Comparison of ENCODE assay signal across 24 mouse cellular contexts in the genomic region with DNA sequence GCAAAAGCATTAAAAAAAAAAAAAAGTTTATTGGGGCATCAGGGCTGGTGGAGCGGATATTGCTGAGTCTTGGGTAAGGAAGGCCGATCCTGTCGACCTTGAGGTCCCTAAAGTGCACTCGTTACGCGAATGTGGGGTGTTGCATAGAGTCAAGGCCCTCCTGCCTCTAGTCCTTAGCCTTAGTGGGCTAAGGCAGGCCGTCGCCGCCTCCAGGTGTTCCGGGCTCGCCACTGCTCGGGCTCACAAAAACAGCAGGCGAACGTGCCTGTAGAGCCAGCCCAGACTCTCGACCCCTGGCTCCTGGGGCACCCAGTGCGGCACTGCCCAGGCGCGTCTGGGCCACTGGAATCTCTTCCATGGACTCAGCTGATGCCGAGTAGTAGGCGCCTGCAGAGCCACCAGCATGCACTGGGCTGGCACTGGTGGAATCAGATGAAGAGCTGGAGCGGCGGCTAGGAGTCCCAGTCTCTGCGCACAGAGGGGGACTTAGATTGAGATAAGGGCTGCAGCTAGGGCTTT. TPM values are rescaled to one million over a fixed set of nuclear protein-coding genes. Genes with fewer than 3 reads are reported as not detected.
DNase-seq lines count a peak whose midpoint lies in the region; ATAC-seq and TF ChIP-seq lines count a peak whose summit lies in the region.
"Had no signal": no experiment of that assay in that cellular context is flagged by ENCODE, and none has a peak within 500 bp of the region (broad histone marks: within the 10 kb centered on the region; RNA-seq: fewer than 3 reads in every experiment).

No protein-coding gene starts in this region.

- H3K27ac ChIP-seq in hindbrain, embryonic 10.5 days = peak overlapping the region; percentile 72
- no peak overlapping the region for H3K27ac ChIP-seq in hindbrain, embryonic 14.5 days
- no peak overlapping the region; the same call in 1 of the 2 replicates for H3K27ac ChIP-seq in midbrain, embryonic 13.5 days
- no peak overlapping the region for H3K27ac ChIP-seq in midbrain, postnatal 0 days (ENCODE audit: low read depth, low read length)
- no peak overlapping the region for H3K27ac ChIP-seq in stomach, postnatal 0 days (replicated peaks)
- H3K27ac ChIP-seq: embryonic facial prominence, embryonic 13.5 days; heart, embryonic 13.5 days; limb, embryonic 15.5 days; macrophage had no signal

- 0 out of 2 replicates have a peak overlapping the region, but pooled peaks have one; percentile 0 for H3K4me3 ChIP-seq in hindbrain, embryonic 10.5 days
- no peak overlapping the region for H3K4me3 ChIP-seq in hindbrain, embryonic 14.5 days (replicated peaks; ENCODE audit: low read length)
- H3K4me3 ChIP-seq in midbrain, embryonic 13.5 days (replicated peaks) = no peak overlapping the region
- no peak overlapping the region for H3K4me3 ChIP-seq in midbrain, postnatal 0 days (ENCODE audit: low read depth, low read length)
- H3K4me3 ChIP-seq in stomach, postnatal 0 days (ENCODE audit: low read depth, low read length) = no peak overlapping the region
- H3K4me3 ChIP-seq: limb, embryonic 15.5 days; lung, embryonic 15.5 days had no signal

- peak; percentile 51 for DNase-seq in cerebellum, adult 11-12 months
- no peak for DNase-seq in hindbrain, embryonic 10.5 days (ENCODE audit: low spot score)
- no peak for DNase-seq in hindbrain, embryonic 14.5 days (ENCODE audit: low spot score)
- DNase-seq in midbrain, postnatal 0 days (ENCODE audit: low spot score) = no peak
- DNase-seq in stomach, postnatal 0 days (ENCODE audit: low spot score) = peak; percentile 16
- DNase-seq in adrenal gland, postnatal 25 days = no peak
- DNase-seq: adrenal gland, adult 8-10 months; cerebellum, adult 18-20 months; kidney, postnatal 10 days; thymus, postnatal 4 days had no signal

- ATAC-seq in cerebellum, adult (ENCODE audit: insufficient number of reproducible peaks, low FRiP score, low TSS enrichment) = no peak
- no peak for ATAC-seq in hindbrain, embryonic 14.5 days (ENCODE audit: low FRiP score)
- ATAC-seq in midbrain, embryonic 13.5 days = no peak
- no peak for ATAC-seq in midbrain, postnatal 0 days (ENCODE audit: low FRiP score)
- ATAC-seq in stomach, postnatal 0 days (ENCODE audit: low FRiP score, low TSS enrichment) = no peak
- ATAC-seq: CD4-positive, CD25-positive, alpha-beta regulatory T cell, adult 4 months; intestine, embryonic 16.5 days had no signal

- no peak overlapping the region for H3K9ac ChIP-seq in hindbrain, embryonic 14.5 days
- no peak overlapping the region for H3K9ac ChIP-seq in midbrain, embryonic 13.5 days (replicated peaks)
- H3K9ac ChIP-seq in midbrain, postnatal 0 days (replicated peaks; ENCODE audit: low read length, poor library complexity, severe bottlenecking) = no peak overlapping the region
- no peak overlapping the region for H3K9ac ChIP-seq in stomach, postnatal 0 days (ENCODE audit: low read length)
- H3K9ac ChIP-seq: embryonic facial prominence, embryonic 13.5 days; limb, embryonic 15.5 days; lung, embryonic 15.5 days had no signal

- peaks cover 28% of the 10 kb centered on the region for H3K36me3 ChIP-seq in hindbrain, embryonic 10.5 days
- peaks cover 5% of the 10 kb centered on the region for H3K36me3 ChIP-seq in hindbrain, embryonic 14.5 days (replicated peaks; ENCODE audit: control insufficient read depth, insufficient read depth)
- peaks cover 7% of the 10 kb centered on the region for H3K36me3 ChIP-seq in midbrain, embryonic 13.5 days
- peaks cover 12% of the 10 kb centered on the region for H3K36me3 ChIP-seq in midbrain, postnatal 0 days (ENCODE audit: insufficient read depth, low read length)
- peaks cover 6% of the 10 kb centered on the region; the same call in 1 of the 2 replicates for H3K36me3 ChIP-seq in stomach, postnatal 0 days (ENCODE audit: control insufficient read depth, insufficient read depth, low read length)

- no peaks in the 10 kb centered on the region for H3K9me3 ChIP-seq in hindbrain, embryonic 10.5 days
- no peaks in the 10 kb centered on the region for H3K9me3 ChIP-seq in hindbrain, embryonic 14.5 days (ENCODE audit: control insufficient read depth, low read length)
- H3K9me3 ChIP-seq in midbrain, embryonic 13.5 days = no peaks in the 10 kb centered on the region
- no peaks in the 10 kb centered on the region for H3K9me3 ChIP-seq in midbrain, postnatal 0 days (ENCODE audit: low read length)
- H3K9me3 ChIP-seq in stomach, postnatal 0 days (ENCODE audit: control insufficient read depth, low read length) = no peaks in the 10 kb centered on the region
- H3K9me3 ChIP-seq: embryonic facial prominence, embryonic 13.5 days; heart, embryonic 13.5 days; limb, embryonic 15.5 days; lung, embryonic 15.5 days had no signal

- WGBS in hindbrain, embryonic 10.5 days = 8% methylated on average over 23 of the region's 23 CpGs
- WGBS in hindbrain, embryonic 14.5 days = 23% methylated on average over 23 of the region's 23 CpGs
- WGBS in midbrain, embryonic 13.5 days = 23% methylated on average over 23 of the region's 23 CpGs
- 45% methylated on average over 23 of the region's 23 CpGs for WGBS in midbrain, postnatal 0 days
- WGBS in stomach, postnatal 0 days = 68% methylated on average over 23 of the region's 23 CpGs

- peaks cover 96% of the 10 kb centered on the region for H3K4me1 ChIP-seq in hindbrain, embryonic 10.5 days (replicated peaks)
- peaks cover 43% of the 10 kb centered on the region for H3K4me1 ChIP-seq in hindbrain, embryonic 14.5 days (replicated peaks; ENCODE audit: control insufficient read depth, insufficient read depth, low read length)
- H3K4me1 ChIP-seq in midbrain, embryonic 13.5 days (replicated peaks) = peaks cover 76% of the 10 kb centered on the region
- H3K4me1 ChIP-seq in midbrain, postnatal 0 days (ENCODE audit: insufficient read depth, low read length) = peaks cover 23% of the 10 kb centered on the region
- H3K4me1 ChIP-seq in stomach, postnatal 0 days (replicated peaks; ENCODE audit: control insufficient read depth, insufficient read depth) = peaks cover 2% of the 10 kb centered on the region; the same call in 1 of the 2 replicates

- no peak for TF ChIP-seq EP300 in stomach, postnatal 0 days (optimal IDR thresholded peaks at IDR 0.05)

- no peak for TF ChIP-seq CTCF in midbrain, postnatal 0 days (IDR thresholded peaks at IDR 0.05)
- TF ChIP-seq CTCF in stomach, postnatal 0 days (IDR thresholded peaks at IDR 0.05; ENCODE audit: low read depth) = no peak

- H3K27me3 ChIP-seq in hindbrain, embryonic 10.5 days (ENCODE audit: insufficient read depth, poor library complexity, severe bottlenecking) = peaks cover 53% of the 10 kb centered on the region
- no peaks in the 10 kb centered on the region for H3K27me3 ChIP-seq in hindbrain, embryonic 14.5 days (ENCODE audit: control insufficient read depth, insufficient read depth, low read length)
- peaks cover 14% of the 10 kb centered on the region for H3K27me3 ChIP-seq in midbrain, embryonic 13.5 days
- no peaks in the 10 kb centered on the region for H3K27me3 ChIP-seq in midbrain, postnatal 0 days (ENCODE audit: insufficient read depth, low read length)
- no peaks in the 10 kb centered on the region for H3K27me3 ChIP-seq in stomach, postnatal 0 days (ENCODE audit: control insufficient read depth, insufficient read depth, low read length)

- H3K4me2 ChIP-seq in hindbrain, embryonic 14.5 days (replicated peaks) = no peak overlapping the region
- H3K4me2 ChIP-seq in midbrain, embryonic 13.5 days (replicated peaks) = 0 out of 2 replicates have a peak overlapping the region, but pooled peaks have one; percentile 12
- H3K4me2 ChIP-seq in midbrain, postnatal 0 days (ENCODE audit: low read depth, low read length, poor library complexity, severe bottlenecking) = no peak overlapping the region
- no peak overlapping the region for H3K4me2 ChIP-seq in stomach, postnatal 0 days (replicated peaks; ENCODE audit: low read depth)
- H3K4me2 ChIP-seq: limb, embryonic 15.5 days had no signal

RNA-seq across cellular contexts. Expression of a gene that starts 1.1 kb away (rescaled TPM):
- 131 and 243 TPM in 2 replicates for polyA plus RNA-seq in hindbrain, embryonic 10.5 days (2016; fragmentation: Nextera tagmentation; extraction: Ambion mirVana)
- polyA plus RNA-seq in hindbrain, embryonic 14.5 days (2014; fragmentation: Nextera tagmentation; extraction: Ambion mirVana) = 204 and 207 TPM in 2 replicates
- polyA plus RNA-seq in midbrain, embryonic 13.5 days (2015; fragmentation: Nextera tagmentation; extraction: Ambion mirVana) = 93.1 and 111 TPM in 2 replicates
- total RNA-seq in midbrain, postnatal 0 days (2014; rRNA removed) = 75.0 and 82.8 TPM in 2 replicates
- 159 and 164 TPM in 2 replicates for polyA plus RNA-seq in midbrain, postnatal 0 days (2015; fragmentation: Nextera tagmentation; extraction: Ambion mirVana)
- 89.9 and 99.8 TPM in 2 replicates for polyA plus RNA-seq in stomach, postnatal 0 days (2015; fragmentation: Nextera tagmentation; extraction: Ambion mirVana)
- 22.7 and 27.4 TPM in 2 replicates for total RNA-seq in adrenal gland, postnatal 25 days (2021)
- total RNA-seq: common myeloid progenitor, adult 5-6 weeks; hematopoietic stem cell, adult 5-6 weeks had no signal

RNA-seq across cellular contexts. Expression of a gene that starts 24.2 kb away (rescaled TPM):
- polyA plus RNA-seq in hindbrain, embryonic 10.5 days (2016; fragmentation: Nextera tagmentation; extraction: Ambion mirVana) = 23.3 and 29.2 TPM in 2 replicates
- 32.7 and 33.1 TPM in 2 replicates for polyA plus RNA-seq in hindbrain, embryonic 14.5 days (2014; fragmentation: Nextera tagmentation; extraction: Ambion mirVana)
- 26.2 and 31.3 TPM in 2 replicates for polyA plus RNA-seq in midbrain, embryonic 13.5 days (2015; fragmentation: Nextera tagmentation; extraction: Ambion mirVana)
- total RNA-seq in midbrain, postnatal 0 days (2014; rRNA removed) = 32.9 and 47.2 TPM in 2 replicates
- polyA plus RNA-seq in midbrain, postnatal 0 days (2015; fragmentation: Nextera tagmentation; extraction: Ambion mirVana) = 27.3 and 27.9 TPM in 2 replicates
- 15.6 and 17.2 TPM in 2 replicates for polyA plus RNA-seq in stomach, postnatal 0 days (2015; fragmentation: Nextera tagmentation; extraction: Ambion mirVana)
- total RNA-seq in adrenal gland, postnatal 25 days (2021) = 17.7 and 20.6 TPM in 2 replicates

RNA-seq across cellular contexts. Expression of a gene that starts 46.1 kb away (rescaled TPM):
- polyA plus RNA-seq in hindbrain, embryonic 10.5 days (2016; fragmentation: Nextera tagmentation; extraction: Ambion mirVana) = 24.1 and 36.7 TPM in 2 replicates
- 6.1 and 7.0 TPM in 2 replicates for polyA plus RNA-seq in hindbrain, embryonic 14.5 days (2014; fragmentation: Nextera tagmentation; extraction: Ambion mirVana)
- 11.6 and 16.9 TPM in 2 replicates for polyA plus RNA-seq in midbrain, embryonic 13.5 days (2015; fragmentation: Nextera tagmentation; extraction: Ambion mirVana)
- total RNA-seq in midbrain, postnatal 0 days (2014; rRNA removed) = 0.57 and 0.88 TPM in 2 replicates
- 1.3 and 1.9 TPM in 2 replicates for polyA plus RNA-seq in midbrain, postnatal 0 days (2015; fragmentation: Nextera tagmentation; extraction: Ambion mirVana)
- 2.5 and 2.8 TPM in 2 replicates for polyA plus RNA-seq in stomach, postnatal 0 days (2015; fragmentation: Nextera tagmentation; extraction: Ambion mirVana)
- total RNA-seq in adrenal gland, postnatal 25 days (2021) = 0.15 TPM in 1 of 2 replicates, not detected in the other
- total RNA-seq: common myeloid progenitor, adult 5-6 weeks; hematopoietic stem cell, adult 5-6 weeks; layer of hippocampus, adult 8-10 months; left cerebral cortex, adult 8-10 months; neutrophil, adult 5-6 weeks had no signal
- polyA plus RNA-seq: CD4-positive, CD25-positive, alpha-beta regulatory T cell, adult 4 months; macrophage had no signal

RNA-seq across cellular contexts. Expression of a gene that starts 59.1 kb away (rescaled TPM):
- 1.8 and 2.5 TPM in 2 replicates for polyA plus RNA-seq in hindbrain, embryonic 10.5 days (2016; fragmentation: Nextera tagmentation; extraction: Ambion mirVana)
- 0.44 and 0.78 TPM in 2 replicates for polyA plus RNA-seq in hindbrain, embryonic 14.5 days (2014; fragmentation: Nextera tagmentation; extraction: Ambion mirVana)
- polyA plus RNA-seq in midbrain, embryonic 13.5 days (2015; fragmentation: Nextera tagmentation; extraction: Ambion mirVana) = 1.5 and 2.4 TPM in 2 replicates
- total RNA-seq in midbrain, postnatal 0 days (2014; rRNA removed) = 0.28 and 0.93 TPM in 2 replicates
- polyA plus RNA-seq in midbrain, postnatal 0 days (2015; fragmentation: Nextera tagmentation; extraction: Ambion mirVana) = 0.86 and 0.99 TPM in 2 replicates
- 0.08 and 0.19 TPM in 2 replicates for polyA plus RNA-seq in stomach, postnatal 0 days (2015; fragmentation: Nextera tagmentation; extraction: Ambion mirVana)
- 3.8 and 6.1 TPM in 2 replicates for total RNA-seq in adrenal gland, postnatal 25 days (2021)
- total RNA-seq: neutrophil, adult 5-6 weeks had no signal
- polyA plus RNA-seq: CD4-positive, CD25-positive, alpha-beta regulatory T cell, adult 4 months; embryonic facial prominence, embryonic 13.5 days; macrophage had no signal

RNA-seq across cellular contexts. Expression of a gene that starts 59.2 kb away (rescaled TPM):
- polyA plus RNA-seq in hindbrain, embryonic 10.5 days (2016; fragmentation: Nextera tagmentation; extraction: Ambion mirVana) = 0.12 TPM in 1 of 2 replicates, not detected in the other
- 0.10 TPM in 1 of 2 replicates, not detected in the other for polyA plus RNA-seq in hindbrain, embryonic 14.5 days (2014; fragmentation: Nextera tagmentation; extraction: Ambion mirVana)
- polyA plus RNA-seq in midbrain, embryonic 13.5 days (2015; fragmentation: Nextera tagmentation; extraction: Ambion mirVana) = not detected in 2 replicates
- total RNA-seq in midbrain, postnatal 0 days (2014; rRNA removed) = 0.09 and 0.16 TPM in 2 replicates
- 0.27 TPM in 2 replicates for polyA plus RNA-seq in midbrain, postnatal 0 days (2015; fragmentation: Nextera tagmentation; extraction: Ambion mirVana)
- polyA plus RNA-seq in stomach, postnatal 0 days (2015; fragmentation: Nextera tagmentation; extraction: Ambion mirVana) = not detected in 2 replicates
- not detected in 2 replicates for total RNA-seq in adrenal gland, postnatal 25 days (2021)
- total RNA-seq: common myeloid progenitor, adult 5-6 weeks; hematopoietic stem cell, adult 5-6 weeks; layer of hippocampus, adult 8-10 months; left cerebral cortex, adult 8-10 months; neutrophil, adult 5-6 weeks had no signal
- polyA plus RNA-seq: CD4-positive, CD25-positive, alpha-beta regulatory T cell, adult 4 months; embryonic facial prominence, embryonic 13.5 days; heart, embryonic 13.5 days; intestine, embryonic 16.5 days; limb, embryonic 15.5 days; lung, embryonic 15.5 days; macrophage had no signal

Comparison
In these comparisons a context has a peak if more than half of its experiments do, and no peak if none do; other contexts are left out.
1. DNase-seq: peak in cerebellum, adult 11-12 months (single experiment) and stomach, postnatal 0 days (single experiment); none in hindbrain, embryonic 10.5 days (single experiment), hindbrain, embryonic 14.5 days (single experiment), midbrain, postnatal 0 days (single experiment) and adrenal gland, postnatal 25 days (single experiment).